In the genomic region with DNA sequence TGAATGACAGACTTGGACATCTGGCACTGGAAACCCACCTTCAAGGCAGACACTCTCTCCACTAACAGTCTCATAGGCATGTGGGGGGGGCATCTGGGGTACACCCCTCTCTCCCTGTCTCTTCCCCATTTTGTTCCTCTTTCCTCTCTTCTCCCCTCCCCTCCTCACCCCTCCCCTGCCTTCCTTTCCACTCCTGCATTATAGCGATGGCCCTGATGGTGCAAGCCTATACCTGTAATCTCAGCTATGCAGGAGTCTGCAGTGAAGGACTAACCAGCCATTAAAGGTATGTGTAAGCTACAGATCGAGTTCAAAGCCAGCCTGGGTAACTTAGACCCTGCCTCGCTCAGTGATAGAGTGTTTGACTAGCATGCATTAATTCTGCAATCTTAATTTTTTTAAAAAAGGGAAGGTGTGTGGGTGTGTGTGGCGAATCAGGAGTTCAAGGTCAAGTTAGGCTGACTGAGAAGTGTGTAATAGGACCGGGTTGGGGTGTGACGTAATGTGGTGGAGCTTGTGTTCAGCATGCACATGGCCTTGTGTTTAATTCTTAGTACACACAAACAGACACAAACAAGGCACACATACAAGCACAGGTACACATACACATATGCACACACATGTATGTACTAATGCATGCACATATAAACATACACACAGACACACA, we compare ENCODE assay signal across 32 mouse cellular contexts. TPM values are rescaled to one million over a fixed set of nuclear protein-coding genes. Genes with fewer than 3 reads are reported as not detected.
DNase-seq lines count a peak whose midpoint lies in the region; ATAC-seq lines count a peak whose summit lies in the region.
"Had no signal": no experiment of that assay in that cellular context is flagged by ENCODE, and none has a peak within 500 bp of the region (broad histone marks: within the 10 kb centered on the region; RNA-seq: fewer than 3 reads in every experiment).

No protein-coding gene starts in this region.

- 72% methylated on average over 6 of the region's 6 CpGs for WGBS in heart, embryonic 13.5 days

- H3K4me2 ChIP-seq in heart, embryonic 13.5 days, result no peak overlapping the region
- H3K4me2 ChIP-seq: embryonic facial prominence, embryonic 13.5 days; forebrain, embryonic 12.5 days; forebrain, embryonic 15.5 days; heart, embryonic 15.5 days; hindbrain, embryonic 12.5 days; hindbrain, embryonic 15.5 days; intestine, embryonic 15.5 days had no signal

- no peaks in the 10 kb centered on the region for H3K27me3 ChIP-seq in heart, embryonic 13.5 days (replicated peaks)
- H3K27me3 ChIP-seq: embryonic facial prominence, embryonic 13.5 days; forebrain, embryonic 12.5 days; forebrain, embryonic 15.5 days; heart, embryonic 15.5 days; hindbrain, embryonic 12.5 days; hindbrain, embryonic 15.5 days; intestine, embryonic 15.5 days had no signal

- peaks cover 13% of the 10 kb centered on the region for H3K4me1 ChIP-seq in heart, embryonic 13.5 days
- H3K4me1 ChIP-seq: embryonic facial prominence, embryonic 13.5 days; forebrain, embryonic 12.5 days; forebrain, embryonic 15.5 days; intestine, embryonic 15.5 days had no signal

- no peak overlapping the region for H3K27ac ChIP-seq in heart, embryonic 13.5 days (replicated peaks)
- H3K27ac ChIP-seq: embryonic facial prominence, embryonic 10.5 days; embryonic facial prominence, embryonic 13.5 days; forebrain, embryonic 12.5 days; forebrain, embryonic 15.5 days; heart, embryonic 10.5 days; heart, embryonic 15.5 days; hindbrain, embryonic 12.5 days; hindbrain, embryonic 15.5 days; intestine, embryonic 15.5 days had no signal

- peak overlapping the region; percentile 28; the same call in 1 of the 2 replicates for H3K9ac ChIP-seq in heart, embryonic 13.5 days
- H3K9ac ChIP-seq: embryonic facial prominence, embryonic 13.5 days; forebrain, embryonic 12.5 days; forebrain, embryonic 15.5 days; heart, embryonic 15.5 days; hindbrain, embryonic 12.5 days; hindbrain, embryonic 15.5 days; intestine, embryonic 15.5 days had no signal

- no peaks in the 10 kb centered on the region for H3K9me3 ChIP-seq in heart, embryonic 13.5 days
- H3K9me3 ChIP-seq: embryonic facial prominence, embryonic 10.5 days; embryonic facial prominence, embryonic 13.5 days; forebrain, embryonic 12.5 days; forebrain, embryonic 15.5 days; heart, embryonic 10.5 days; heart, embryonic 15.5 days; hindbrain, embryonic 12.5 days; hindbrain, embryonic 15.5 days; intestine, embryonic 15.5 days had no signal

- H3K36me3 ChIP-seq in heart, embryonic 13.5 days, result peaks cover 3% of the 10 kb centered on the region
- H3K36me3 ChIP-seq: hindbrain, embryonic 15.5 days; intestine, embryonic 15.5 days had no signal

- no peak overlapping the region for H3K4me3 ChIP-seq in heart, embryonic 13.5 days
- H3K4me3 ChIP-seq: embryonic facial prominence, embryonic 10.5 days; embryonic facial prominence, embryonic 13.5 days; erythroblast, embryonic 14.5 days; forebrain, embryonic 12.5 days; forebrain, embryonic 15.5 days; heart, embryonic 10.5 days; heart, embryonic 15.5 days; hindbrain, embryonic 12.5 days; hindbrain, embryonic 15.5 days; intestine, embryonic 15.5 days had no signal

- ATAC-seq in cerebellum, adult (ENCODE audit: insufficient number of reproducible peaks, low FRiP score, low TSS enrichment), result 0 out of 2 replicates have a peak, but pooled peaks have one; percentile 20
- ATAC-seq in heart, embryonic 13.5 days (ENCODE audit: extremely low read depth, insufficient number of reproducible peaks, low FRiP score, low TSS enrichment), result no peak
- ATAC-seq in common myeloid progenitor, adult 5-6 weeks (replicated peaks; ENCODE audit: low read depth, poor library complexity, severe bottlenecking), result peak; percentile 53
- peak; percentile 63 for ATAC-seq in megakaryocyte progenitor cell, adult 5-6 weeks (replicated peaks; ENCODE audit: poor library complexity)
- ATAC-seq: CD4-positive, CD25-positive, alpha-beta regulatory T cell, adult 4 months; forebrain, embryonic 15.5 days; intestine, embryonic 15.5 days had no signal

- DNase-seq in cerebellum, adult 11-12 months, result no peak
- no peak for DNase-seq in heart, adult 9 months (ENCODE audit: low spot score in 2 of 2)
- DNase-seq in left cerebral cortex, adult 9 months (ENCODE audit: low spot score in 2 of 2), result no peak
- DNase-seq in lung, postnatal 10 days, result no peak
- DNase-seq: adrenal gland, adult 8-10 months; adrenal gland, postnatal 36 days; embryo, embryonic 11 days; gastrocnemius, postnatal 10 days; gastrocnemius, postnatal 36 days; kidney, adult 11 months; kidney, adult 8-10 months had no signal

RNA-seq across cellular contexts. Expression of gene Rbp7, which starts 7.7 kb away (rescaled TPM):
- polyA plus RNA-seq in heart, embryonic 13.5 days (2015; fragmentation: Nextera tagmentation; extraction: Ambion mirVana), result 3.6 and 3.9 TPM in 2 replicates
- total RNA-seq in common myeloid progenitor, adult 5-6 weeks (2017), result not detected in 2 replicates
- total RNA-seq in megakaryocyte progenitor cell, adult 5-6 weeks (2015), result not detected in 2 replicates
- not detected in 2 replicates for total RNA-seq in megakaryocyte progenitor cell, adult 5-6 weeks (2017)
- total RNA-seq: hematopoietic stem cell, adult 5-6 weeks; MEL had no signal
- polyA plus RNA-seq: C2C12; CD4-positive, CD25-positive, alpha-beta regulatory T cell, adult 4 months; embryonic facial prominence, embryonic 10.5 days; embryonic facial prominence, embryonic 13.5 days; erythroblast, embryonic 14.5 days; forebrain, embryonic 12.5 days; forebrain, embryonic 15.5 days; hindbrain, embryonic 12.5 days; hindbrain, embryonic 15.5 days had no signal

RNA-seq across cellular contexts. Expression of gene Tmem274, which starts 14.7 kb away (rescaled TPM):
- polyA plus RNA-seq in heart, embryonic 13.5 days (2015; fragmentation: Nextera tagmentation; extraction: Ambion mirVana), result 0.51 TPM in 1 of 2 replicates, not detected in the other
- total RNA-seq in common myeloid progenitor, adult 5-6 weeks (2017), result not detected in 2 replicates
- not detected in 2 replicates for total RNA-seq in megakaryocyte progenitor cell, adult 5-6 weeks (2015)
- not detected in 2 replicates for total RNA-seq in megakaryocyte progenitor cell, adult 5-6 weeks (2017)
- total RNA-seq: adrenal gland, adult 8-10 months; adrenal gland, postnatal 36 days; gastrocnemius, adult 18-20 months; gastrocnemius, postnatal 10 days; gastrocnemius, postnatal 36 days; heart, postnatal 25 days; hematopoietic stem cell, adult 5-6 weeks; MEL had no signal
- polyA plus RNA-seq: C2C12; cortical plate, adult 2 months; erythroblast, embryonic 14.5 days; intestine, embryonic 15.5 days had no signal

RNA-seq across cellular contexts. Expression of gene Nmnat1, which starts 22.6 kb away (rescaled TPM):
- polyA plus RNA-seq in heart, embryonic 13.5 days (2015; fragmentation: Nextera tagmentation; extraction: Ambion mirVana), result 11.1 and 11.9 TPM in 2 replicates
- 11.3 and 15.5 TPM in 2 replicates for total RNA-seq in common myeloid progenitor, adult 5-6 weeks (2017)
- total RNA-seq in megakaryocyte progenitor cell, adult 5-6 weeks (2015), result 7.4 and 8.0 TPM in 2 replicates
- total RNA-seq in megakaryocyte progenitor cell, adult 5-6 weeks (2017), result 12.4 and 14.4 TPM in 2 replicates

RNA-seq across cellular contexts. Expression of gene Lzic, which starts 22.6 kb away (rescaled TPM):
- polyA plus RNA-seq in heart, embryonic 13.5 days (2015; fragmentation: Nextera tagmentation; extraction: Ambion mirVana), result 28.5 and 34.6 TPM in 2 replicates
- total RNA-seq in common myeloid progenitor, adult 5-6 weeks (2017), result 37.7 and 83.2 TPM in 2 replicates
- 25.2 and 26.8 TPM in 2 replicates for total RNA-seq in megakaryocyte progenitor cell, adult 5-6 weeks (2015)
- total RNA-seq in megakaryocyte progenitor cell, adult 5-6 weeks (2017), result 81.4 and 111 TPM in 2 replicates

RNA-seq across cellular contexts. Expression of gene Ube4b, which starts 35.9 kb away (rescaled TPM):
- 29.9 and 32.3 TPM in 2 replicates for polyA plus RNA-seq in heart, embryonic 13.5 days (2015; fragmentation: Nextera tagmentation; extraction: Ambion mirVana)
- 48.4 and 55.1 TPM in 2 replicates for total RNA-seq in common myeloid progenitor, adult 5-6 weeks (2017)
- total RNA-seq in megakaryocyte progenitor cell, adult 5-6 weeks (2015), result 42.0 and 43.2 TPM in 2 replicates
- total RNA-seq in megakaryocyte progenitor cell, adult 5-6 weeks (2017), result 35.1 and 42.1 TPM in 2 replicates
